Mouse (Mus musculus): ENCODE measurements around the gene Gpr152. TPM values are rescaled to one million over a fixed set of nuclear protein-coding genes. Genes with fewer than 3 reads are reported as not detected.

The Gpr152 gene
- total RNA-seq (2021): under 1 TPM in 1 of 2 experiments, not detected in 1; 0.07 TPM

GRCm38 (mm10) chr19:4139446-4139845 lies at the start of gene Gpr152:
Gpr152 (plus strand) TSS chr19:4139787.
- no peak for DNase-seq

GRCm38 (mm10) chr19:4090446-4090845 lies 49.1 kb upstream of the Gpr152 start:
- DNase-seq: no peak

GRCm38 (mm10) chr19:4091383-4091782 lies 48.2 kb upstream of the Gpr152 start:
- no peak for DNase-seq

GRCm38 (mm10) chr19:4092750-4093149 lies 46.8 kb upstream of the Gpr152 start:
- DNase-seq: no peak

- no peak for DNase-seq
Observed at GRCm38 (mm10) chr19:4093772-4094171, 45.8 kb upstream of the Gpr152 start.

GRCm38 (mm10) chr19:4094348-4094747 lies 45.2 kb upstream of the Gpr152 start:
- no peak for DNase-seq

GRCm38 (mm10) chr19:4094774-4095303 lies 44.7 kb upstream of the Gpr152 start:
- DNase-seq: no peak

GRCm38 (mm10) chr19:4095802-4096201 lies 43.8 kb upstream of the Gpr152 start:
- no peak for DNase-seq

- DNase-seq: peak; percentile 100
Observed at GRCm38 (mm10) chr19:4096642-4097440, 42.7 kb upstream of the Gpr152 start, which contains the start of gene Cdk2ap2. Cdk2ap2 (plus strand) TSS chr19:4097182.

- DNase-seq: no peak
Observed at GRCm38 (mm10) chr19:4097441-4097825, 42.2 kb upstream of the Gpr152 start.

- no peak for DNase-seq
Observed at GRCm38 (mm10) chr19:4098426-4098825, 41.2 kb upstream of the Gpr152 start.

- DNase-seq: peak; percentile 95
Observed at GRCm38 (mm10) chr19:4099056-4099455, 40.5 kb upstream of the Gpr152 start.

GRCm38 (mm10) chr19:4099837-4100717 lies 39.5 kb upstream of the Gpr152 start, which contains the start of gene Pitpnm1:
Pitpnm1 (plus strand) TSS chr19:4099998.
- DNase-seq: peak; percentile 82

- DNase-seq: peak; percentile 47
Observed at GRCm38 (mm10) chr19:4100718-4101261, 38.8 kb upstream of the Gpr152 start.

GRCm38 (mm10) chr19:4101466-4101865 lies 38.1 kb upstream of the Gpr152 start:
- no peak for DNase-seq

GRCm38 (mm10) chr19:4102049-4102448 lies 37.5 kb upstream of the Gpr152 start:
- DNase-seq: no peak

- no peak for DNase-seq
Observed at GRCm38 (mm10) chr19:4102626-4103025, 37.0 kb upstream of the Gpr152 start.

- DNase-seq: no peak
Observed at GRCm38 (mm10) chr19:4103294-4103693, 36.3 kb upstream of the Gpr152 start.

- no peak for DNase-seq
Observed at GRCm38 (mm10) chr19:4103792-4104191, 35.8 kb upstream of the Gpr152 start.

GRCm38 (mm10) chr19:4104675-4105194 lies 34.9 kb upstream of the Gpr152 start:
- DNase-seq: no peak

GRCm38 (mm10) chr19:4106654-4107053 lies 32.9 kb upstream of the Gpr152 start:
- DNase-seq: no peak

GRCm38 (mm10) chr19:4108535-4108934 lies 31.1 kb upstream of the Gpr152 start:
- no peak for DNase-seq
